Mouse (Mus musculus): ENCODE data around the gene Ece2. TPM values are rescaled to one million over a fixed set of nuclear protein-coding genes. Genes with fewer than 3 reads are reported as not detected.

Ece2 gene
- 3.5 and 3.6 TPM in 2 replicates for polyA plus RNA-seq (2015; fragmentation: Nextera tagmentation; extraction: Ambion mirVana)

DNA sequence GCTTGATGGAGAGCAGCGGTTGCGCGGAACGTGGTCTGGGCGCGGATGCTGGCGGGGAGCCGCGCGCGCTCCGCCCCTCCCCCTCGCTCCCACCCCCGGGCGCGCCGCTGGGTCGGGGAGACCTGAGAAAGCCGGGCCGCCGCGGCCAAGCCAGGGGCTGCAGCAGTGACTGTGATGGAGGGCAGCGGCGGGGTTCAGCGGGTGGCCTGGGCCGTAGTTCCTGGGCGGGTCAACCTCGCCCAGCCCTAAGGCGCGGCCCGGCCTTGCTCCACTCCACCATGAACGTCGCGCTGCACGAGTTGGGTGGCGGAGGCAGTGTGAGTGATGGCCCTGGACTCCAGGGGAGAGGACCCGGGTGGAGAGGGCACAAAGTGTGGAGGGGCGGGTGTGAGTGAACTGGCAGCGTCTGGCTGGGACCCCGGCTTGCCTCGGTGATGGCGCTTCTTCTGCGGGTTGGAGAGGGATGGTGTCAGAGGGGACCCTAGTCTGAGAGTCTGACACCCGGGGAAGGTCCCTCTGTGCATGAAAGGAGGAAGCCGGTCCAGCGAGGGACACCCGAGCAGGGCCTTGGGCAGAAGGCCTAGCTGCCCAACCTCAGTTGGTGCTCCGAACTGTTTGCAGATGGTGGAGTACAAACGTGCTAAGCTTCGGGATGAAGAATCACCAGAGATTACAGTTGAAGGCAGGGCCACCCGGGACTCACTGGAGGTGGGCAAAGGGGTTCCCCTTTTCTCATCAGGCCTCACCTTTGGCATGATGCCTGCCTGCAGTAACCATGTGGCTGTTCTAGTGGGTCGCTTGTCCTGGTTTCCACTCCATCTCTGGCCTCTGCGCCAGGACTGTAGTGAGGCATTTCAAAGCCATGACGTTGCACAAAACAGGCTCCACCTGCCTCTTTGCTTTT is at the start of gene Ece2:
Gene Ece2 (plus strand): TSS at position 98 of the 904 bp plus-strand sequence.
- peaks cover 16% of the 10 kb centered on the region for H3K27me3 ChIP-seq (ENCODE audit: insufficient read depth, low read length)
- no peaks in the 10 kb centered on the region for H3K9me3 ChIP-seq (ENCODE audit: low read length)
- no peaks in the 10 kb centered on the region for H3K36me3 ChIP-seq (ENCODE audit: insufficient read depth, low read length)
- H3K27ac ChIP-seq (ENCODE audit: low read length) = no peak within 1 kb of the TSS
- peak within 1 kb of the TSS; percentile 96 for H3K4me2 ChIP-seq (replicated peaks; ENCODE audit: low read depth, low read length)
- H3K9ac ChIP-seq (replicated peaks; ENCODE audit: low read length) = peak within 1 kb of the TSS; percentile 71
- H3K4me1 ChIP-seq (ENCODE audit: insufficient read depth, low read length) = peaks cover 12% of the 10 kb centered on the region
- 7% methylated on average over 54 of the region's 54 CpGs for WGBS
- peak; percentile 80; the same call in 1 of the 2 replicates for ATAC-seq (ENCODE audit: low FRiP score, low TSS enrichment)
- H3K4me3 ChIP-seq (ENCODE audit: low read length) = peak within 1 kb of the TSS; percentile 61

DNA sequence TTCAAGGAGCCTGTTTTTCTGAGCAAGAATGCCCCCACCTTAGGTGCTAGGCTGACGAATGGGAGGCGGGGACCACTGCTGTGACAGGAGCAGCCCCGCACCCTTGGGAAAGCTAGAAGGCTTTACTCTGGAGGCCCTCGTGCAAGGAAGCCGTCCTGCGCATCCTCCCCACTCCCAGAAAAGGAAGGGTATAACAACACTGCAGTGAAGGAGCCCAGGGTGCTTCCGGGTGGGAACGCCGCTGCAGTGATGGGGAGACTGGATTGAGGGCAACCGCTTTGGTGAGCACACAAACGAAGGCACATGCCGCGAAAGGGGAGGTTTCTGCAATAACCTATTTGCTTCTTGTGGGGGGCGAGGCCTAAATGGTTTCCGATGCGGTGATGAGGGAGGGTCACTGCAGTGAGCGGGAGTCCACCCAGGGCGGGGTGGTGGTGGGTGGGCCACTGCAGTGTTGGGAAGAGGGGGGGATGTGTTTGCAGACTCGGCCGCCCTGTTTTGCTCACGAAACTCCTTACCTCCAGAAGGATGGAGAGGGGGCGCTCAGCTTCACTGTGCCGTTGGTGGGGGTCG is 40.2 kb upstream of the Ece2 start, which contains the start of gene Vwa5b2:
Gene Vwa5b2 (plus strand): TSS at position 106 of the 573 bp plus-strand sequence.
- H3K36me3 ChIP-seq (ENCODE audit: insufficient read depth, low read length) = no peaks in the 10 kb centered on the region
- ATAC-seq (ENCODE audit: low FRiP score, low TSS enrichment) = peak; percentile 7; the same call in 1 of the 2 replicates
- peak within 1 kb of the TSS; percentile 92 for H3K4me2 ChIP-seq (replicated peaks; ENCODE audit: low read depth, low read length)
- H3K4me3 ChIP-seq (ENCODE audit: low read length) = peak within 1 kb of the TSS; percentile 48
- no peak within 1 kb of the TSS for H3K27ac ChIP-seq (ENCODE audit: low read length)
- peak within 1 kb of the TSS; percentile 61 for H3K9ac ChIP-seq (replicated peaks; ENCODE audit: low read length)
- H3K9me3 ChIP-seq (ENCODE audit: low read length) = no peaks in the 10 kb centered on the region
- under 1% methylated on average over 24 of the region's 24 CpGs for WGBS
- peaks cover 49% of the 10 kb centered on the region for H3K27me3 ChIP-seq (ENCODE audit: insufficient read depth, low read length)
- H3K4me1 ChIP-seq (ENCODE audit: insufficient read depth, low read length) = peaks cover 19% of the 10 kb centered on the region

DNA sequence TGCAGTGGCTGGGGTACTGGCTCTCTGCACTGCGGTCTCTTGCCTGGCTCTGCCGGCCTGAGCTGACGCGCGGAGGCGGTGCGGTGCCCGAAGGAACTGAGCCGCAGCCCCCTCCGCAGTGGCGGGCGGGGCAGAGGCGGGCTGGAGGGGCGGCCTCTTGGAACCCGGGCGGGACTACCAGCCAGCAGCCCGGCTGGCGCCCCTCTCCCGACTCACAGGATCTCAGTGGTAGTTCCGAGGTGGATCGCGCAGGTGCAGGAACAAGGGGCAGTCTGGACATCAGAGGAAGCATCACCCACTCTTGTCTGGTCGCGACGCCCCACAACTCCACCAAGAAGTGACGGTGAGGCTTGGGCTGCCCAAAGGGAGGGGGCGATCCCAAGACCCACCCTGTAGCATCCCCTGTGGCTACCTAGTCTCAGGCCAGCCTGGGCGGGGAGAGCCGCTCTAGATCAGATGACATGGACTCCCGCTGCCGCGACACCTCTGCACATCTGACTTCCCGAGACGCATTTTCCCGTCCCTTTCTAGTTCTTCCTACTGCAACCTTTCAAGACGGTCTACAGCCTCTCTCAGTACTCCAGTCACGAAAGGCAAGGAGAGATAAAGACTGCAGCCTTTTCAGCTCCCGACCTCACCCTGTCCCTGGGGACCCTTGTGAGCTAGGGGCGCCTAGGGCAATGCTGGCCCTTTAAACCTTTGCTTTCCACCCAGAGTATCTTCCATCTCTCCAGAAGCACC is 39.5 kb upstream of the Ece2 start:
- ATAC-seq (ENCODE audit: low FRiP score, low TSS enrichment) = peak; percentile 83
- H3K27me3 ChIP-seq (ENCODE audit: insufficient read depth, low read length) = peaks cover 49% of the 10 kb centered on the region
- peak overlapping the region; percentile 48 for H3K4me3 ChIP-seq (ENCODE audit: low read length)
- H3K4me2 ChIP-seq (replicated peaks; ENCODE audit: low read depth, low read length) = peak overlapping the region; percentile 92
- peak overlapping the region; percentile 61 for H3K9ac ChIP-seq (replicated peaks; ENCODE audit: low read length)
- peaks cover 19% of the 10 kb centered on the region for H3K4me1 ChIP-seq (ENCODE audit: insufficient read depth, low read length)
- no peaks in the 10 kb centered on the region for H3K36me3 ChIP-seq (ENCODE audit: insufficient read depth, low read length)
- WGBS = 0% methylated on average over 39 of the region's 39 CpGs
- no peaks in the 10 kb centered on the region for H3K9me3 ChIP-seq (ENCODE audit: low read length)
- H3K27ac ChIP-seq (ENCODE audit: low read length) = no peak overlapping the region

DNA sequence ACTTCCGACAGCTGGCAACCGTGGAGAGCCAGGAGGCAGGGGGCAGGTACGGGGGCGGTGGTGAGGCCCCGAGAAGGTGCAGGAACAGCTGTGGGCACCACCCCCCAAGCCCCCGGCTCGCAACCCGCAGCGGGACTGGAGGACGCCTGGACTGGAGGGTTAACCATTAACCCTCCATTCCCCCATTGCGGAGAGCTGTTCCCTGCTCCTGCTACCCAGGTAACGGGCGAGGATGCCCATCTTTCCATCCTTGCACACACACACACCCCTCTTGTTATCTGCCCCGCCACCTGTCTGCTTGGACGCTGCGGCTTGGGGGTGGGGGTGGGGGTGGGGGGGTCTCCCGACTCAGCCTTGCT is 39.0 kb upstream of the Ece2 start:
- peak; percentile 53 for ATAC-seq (ENCODE audit: low FRiP score, low TSS enrichment)
- H3K9me3 ChIP-seq (ENCODE audit: low read length) = no peaks in the 10 kb centered on the region
- peaks cover 19% of the 10 kb centered on the region for H3K4me1 ChIP-seq (ENCODE audit: insufficient read depth, low read length)
- H3K36me3 ChIP-seq (ENCODE audit: insufficient read depth, low read length) = no peaks in the 10 kb centered on the region
- no peak overlapping the region for H3K27ac ChIP-seq (ENCODE audit: low read length)
- no peak overlapping the region for H3K9ac ChIP-seq (replicated peaks; ENCODE audit: low read length)
- H3K27me3 ChIP-seq (ENCODE audit: insufficient read depth, low read length) = peaks cover 49% of the 10 kb centered on the region
- H3K4me3 ChIP-seq (ENCODE audit: low read length) = peak overlapping the region; percentile 48
- peak overlapping the region; percentile 92 for H3K4me2 ChIP-seq (replicated peaks; ENCODE audit: low read depth, low read length)
- WGBS = 5% methylated on average over 17 of the region's 17 CpGs

DNA sequence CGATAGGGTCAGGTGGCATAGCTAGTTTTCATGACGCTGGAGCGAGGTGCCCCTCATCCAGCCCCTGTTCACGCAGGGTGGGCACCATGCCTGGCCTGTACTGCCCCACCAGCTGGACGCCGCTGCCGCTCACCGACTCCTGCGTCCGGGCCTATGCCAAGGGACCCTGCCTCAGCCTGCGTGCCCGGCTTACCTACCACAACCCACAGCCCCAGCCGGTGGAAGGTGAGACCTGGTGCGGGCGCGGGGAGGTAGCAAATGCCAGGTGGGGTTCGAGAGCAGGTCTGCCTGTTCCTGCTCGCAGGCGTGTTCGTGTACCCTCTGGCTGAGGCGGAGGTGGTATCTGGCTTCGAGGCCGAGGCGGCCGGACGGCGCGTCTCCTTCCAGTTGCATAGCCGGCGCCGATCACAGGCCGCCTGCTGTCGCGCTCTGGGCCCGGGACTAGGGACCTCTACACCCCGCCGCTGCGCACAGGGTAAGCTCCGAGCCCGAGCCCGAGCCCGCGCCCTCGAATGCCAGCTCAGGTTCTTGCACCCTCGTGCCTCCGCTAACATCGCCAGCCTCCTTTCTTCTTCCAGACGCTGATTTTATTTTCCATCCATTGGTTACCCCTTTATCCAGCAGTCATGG is 38.4 kb upstream of the Ece2 start:
- H3K36me3 ChIP-seq (ENCODE audit: insufficient read depth, low read length) = no peaks in the 10 kb centered on the region
- no peak overlapping the region for H3K9ac ChIP-seq (replicated peaks; ENCODE audit: low read length)
- H3K4me2 ChIP-seq (replicated peaks; ENCODE audit: low read depth, low read length) = peak overlapping the region; percentile 92
- peak overlapping the region; percentile 48 for H3K4me3 ChIP-seq (ENCODE audit: low read length)
- no peaks in the 10 kb centered on the region for H3K9me3 ChIP-seq (ENCODE audit: low read length)
- ATAC-seq (ENCODE audit: low FRiP score, low TSS enrichment) = peak; percentile 28; the same call in 1 of the 2 replicates
- H3K27ac ChIP-seq (ENCODE audit: low read length) = no peak overlapping the region
- H3K27me3 ChIP-seq (ENCODE audit: insufficient read depth, low read length) = peaks cover 49% of the 10 kb centered on the region
- peaks cover 19% of the 10 kb centered on the region for H3K4me1 ChIP-seq (ENCODE audit: insufficient read depth, low read length)
- WGBS = 4% methylated on average over 48 of the region's 48 CpGs

DNA sequence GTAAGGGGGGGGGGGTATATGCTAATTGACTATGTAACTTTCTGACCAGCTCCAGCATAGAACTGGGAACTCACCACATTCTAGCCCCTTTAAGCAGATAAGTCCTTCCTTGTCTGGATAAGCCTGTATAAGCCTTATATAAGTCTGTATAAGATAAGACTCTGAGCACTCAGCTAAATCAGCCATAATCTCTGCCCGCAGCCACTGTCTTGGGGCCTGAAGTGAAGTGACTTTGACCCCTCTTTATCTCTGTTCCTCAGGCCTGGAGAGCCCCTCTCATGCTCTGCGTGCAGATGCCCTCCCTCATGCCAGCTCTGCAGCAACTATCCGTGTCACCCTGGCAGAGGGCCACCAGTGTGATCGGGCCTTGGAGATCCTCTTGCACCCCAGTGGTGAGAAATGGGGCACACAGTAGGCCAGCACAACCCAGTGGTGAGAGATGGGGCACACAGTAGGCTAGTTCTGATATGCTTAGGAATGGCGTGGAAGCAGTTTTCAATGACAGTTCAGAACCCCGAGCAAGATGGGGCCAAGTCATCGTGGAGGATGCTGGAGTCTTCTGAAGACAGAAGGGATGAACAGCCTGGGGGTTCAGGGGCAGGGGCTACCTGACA is 34.5 kb upstream of the Ece2 start:
- no peaks in the 10 kb centered on the region for H3K36me3 ChIP-seq (ENCODE audit: insufficient read depth, low read length)
- peaks cover 12% of the 10 kb centered on the region; the same call in 1 of the 2 replicates for H3K4me1 ChIP-seq (ENCODE audit: insufficient read depth, low read length)
- H3K9ac ChIP-seq (replicated peaks; ENCODE audit: low read length) = no peak overlapping the region
- H3K4me3 ChIP-seq (ENCODE audit: low read length) = no peak overlapping the region
- H3K27ac ChIP-seq (ENCODE audit: low read length) = no peak overlapping the region
- no peaks in the 10 kb centered on the region for H3K9me3 ChIP-seq (ENCODE audit: low read length)
- no peak overlapping the region for H3K4me2 ChIP-seq (replicated peaks; ENCODE audit: low read depth, low read length)
- ATAC-seq (ENCODE audit: low FRiP score, low TSS enrichment) = no peak
- peaks cover 33% of the 10 kb centered on the region for H3K27me3 ChIP-seq (ENCODE audit: insufficient read depth, low read length)
- WGBS = 85% methylated on average over 7 of the region's 7 CpGs

DNA sequence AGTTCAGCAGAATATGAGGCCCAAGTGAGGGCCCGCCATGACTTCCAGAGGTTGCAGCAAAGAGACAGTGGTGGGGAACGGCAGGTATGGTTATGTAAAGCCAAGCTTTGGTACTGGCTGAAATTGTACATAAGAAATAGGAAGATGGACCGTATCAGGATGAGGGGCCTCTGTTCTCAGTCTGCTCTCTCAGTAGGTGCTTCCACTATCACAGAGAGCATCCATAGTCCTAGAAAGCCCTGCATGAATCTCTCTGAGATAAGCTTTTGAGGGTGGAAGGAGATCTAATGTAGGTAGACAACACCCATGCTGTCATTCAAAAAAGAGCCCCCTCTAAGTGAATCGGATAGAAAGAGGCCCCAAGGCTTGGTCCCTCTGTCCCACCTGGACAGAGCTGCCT is 33.9 kb upstream of the Ece2 start:
- no peak for ATAC-seq (ENCODE audit: low FRiP score, low TSS enrichment)
- Histone ChIP-seq H3K4me2 (replicated peaks; ENCODE audit: low read depth, low read length) (no peak overlapping the region), H3K4me1 (ENCODE audit: insufficient read depth, low read length) (peaks cover 6% of the 10 kb centered on the region; the same call in 1 of the 2 replicates), H3K9ac (replicated peaks; ENCODE audit: low read length) (no peak overlapping the region), H3K27ac (ENCODE audit: low read length) (no peak overlapping the region), H3K27me3 (ENCODE audit: insufficient read depth, low read length) (peaks cover 27% of the 10 kb centered on the region), H3K36me3 (ENCODE audit: insufficient read depth, low read length) (no peaks in the 10 kb centered on the region), H3K4me3 (ENCODE audit: low read length) (no peak overlapping the region), H3K9me3 (ENCODE audit: low read length) (no peaks in the 10 kb centered on the region)
- 80% methylated on average over 4 of the region's 4 CpGs for WGBS

DNA sequence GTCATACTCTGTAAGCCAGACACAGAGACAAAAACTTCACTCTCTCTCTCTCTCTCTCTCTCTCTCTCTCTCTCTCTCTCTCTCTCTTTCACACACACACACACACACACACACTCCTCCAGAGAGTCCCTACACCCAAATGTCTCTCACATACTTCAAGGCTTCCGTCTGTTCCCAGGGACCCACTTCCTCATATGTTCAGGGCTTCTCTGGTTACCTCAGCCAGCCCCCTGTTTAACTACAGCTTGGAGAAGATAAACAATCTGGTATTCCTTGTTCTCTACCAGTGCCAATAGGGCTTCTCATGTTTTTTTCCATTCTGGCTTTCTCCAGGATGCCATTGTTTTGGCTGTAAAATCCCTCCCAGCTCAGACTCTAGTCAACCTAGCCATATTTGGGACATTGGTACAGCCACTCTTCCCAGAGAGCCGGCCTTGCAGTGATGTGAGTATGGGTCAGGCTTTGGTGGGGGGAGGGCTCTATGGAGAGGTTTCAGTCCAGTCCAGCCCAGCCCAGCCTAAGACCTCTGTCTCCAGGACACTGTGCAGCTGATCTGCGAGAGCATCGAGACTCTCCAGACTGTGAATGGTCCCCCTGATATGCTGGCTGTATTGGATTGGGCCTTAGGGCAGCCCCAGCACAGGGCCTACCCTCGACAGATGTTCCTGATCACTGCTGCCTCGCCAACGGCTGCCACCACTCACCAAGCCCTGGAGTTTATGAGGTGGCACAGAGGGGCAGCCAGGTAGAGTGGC is 32.8 kb upstream of the Ece2 start:
- no peak for ATAC-seq (ENCODE audit: low FRiP score, low TSS enrichment)

More for the DNA sequence above, 32.8 kb upstream of the Ece2 start:
- H3K27me3 ChIP-seq (ENCODE audit: insufficient read depth, low read length) = peaks cover 16% of the 10 kb centered on the region
- 34% methylated on average over 7 of the region's 7 CpGs for WGBS
- no peaks in the 10 kb centered on the region for H3K36me3 ChIP-seq (ENCODE audit: insufficient read depth, low read length)
- H3K27ac ChIP-seq (ENCODE audit: low read length) = no peak overlapping the region
- no peaks in the 10 kb centered on the region for H3K9me3 ChIP-seq (ENCODE audit: low read length)
- H3K4me2 ChIP-seq (replicated peaks; ENCODE audit: low read depth, low read length) = no peak overlapping the region
- H3K4me1 ChIP-seq (ENCODE audit: insufficient read depth, low read length) = no peaks in the 10 kb centered on the region
- H3K9ac ChIP-seq (replicated peaks; ENCODE audit: low read length) = no peak overlapping the region
- no peak overlapping the region for H3K4me3 ChIP-seq (ENCODE audit: low read length)

Data from kidney, embryonic 16.5 days (tissue).